Mouse (Mus musculus): ENCODE results near the gene Trpm8.
A peak's percentile ranks its signal among the peaks of the same experiment; 100 is the strongest.

Gene Trpm8

GRCm38 (mm10) chr1:88358102-88358654, 80.7 kb downstream of the Trpm8 start:
- peak; percentile 55 to 57 for DNase-seq

- no peak for DNase-seq
These were observed 83.6 kb downstream of the Trpm8 start for GRCm38 (mm10) chr1:88361085-88361484.

- peak in 1 of 2 experiments; percentile 30 for DNase-seq
These were observed 89.6 kb downstream of the Trpm8 start for GRCm38 (mm10) chr1:88366881-88367644.

GRCm38 (mm10) chr1:88378446-88378845, 101.0 kb downstream of the Trpm8 start:
- peak; percentile 16 to 42 for DNase-seq

- no peak for DNase-seq
These were observed 114.2 kb downstream of the Trpm8 start for GRCm38 (mm10) chr1:88391632-88392031.

- DNase-seq = no peak
These were observed 115.9 kb downstream of the Trpm8 start for GRCm38 (mm10) chr1:88393321-88393720.

- DNase-seq = peak in 1 of 2 experiments; percentile 25
These were observed 125.9 kb downstream of the Trpm8 start for GRCm38 (mm10) chr1:88403378-88403777.

GRCm38 (mm10) chr1:88406078-88406806, 128.8 kb downstream of the Trpm8 start:
- peak in 1 of 2 experiments; percentile 41 for DNase-seq

- DNase-seq = peak; percentile 57 to 74
These were observed 129.3 kb downstream of the Trpm8 start, which contains the start of gene Spp2 for GRCm38 (mm10) chr1:88406807-88407198. TSS of gene Spp2 (plus strand) at chr1:88406961.

GRCm38 (mm10) chr1:88408340-88408739, 130.9 kb downstream of the Trpm8 start:
- peak; percentile 62 to 78 for DNase-seq

- no peak for DNase-seq
These were observed 134.6 kb downstream of the Trpm8 start for GRCm38 (mm10) chr1:88412013-88412412.

- DNase-seq = peak in 1 of 2 experiments; percentile 47
These were observed 141.5 kb downstream of the Trpm8 start for GRCm38 (mm10) chr1:88418943-88419342.

GRCm38 (mm10) chr1:88422045-88422444, 144.6 kb downstream of the Trpm8 start:
- DNase-seq = peak; percentile 53 to 66

GRCm38 (mm10) chr1:88422846-88423395, 145.5 kb downstream of the Trpm8 start:
- no peak for DNase-seq

GRCm38 (mm10) chr1:88424602-88425252, 147.3 kb downstream of the Trpm8 start:
- peak; percentile 65 to 89 for DNase-seq

GRCm38 (mm10) chr1:88427987-88428741, 150.7 kb downstream of the Trpm8 start:
- DNase-seq = no peak

- DNase-seq = peak in 1 of 2 experiments; percentile 23
These were observed 152.0 kb downstream of the Trpm8 start for GRCm38 (mm10) chr1:88429413-88429812.

- DNase-seq = no peak
These were observed 153.8 kb downstream of the Trpm8 start for GRCm38 (mm10) chr1:88431262-88431661.

GRCm38 (mm10) chr1:88432601-88433000, 155.1 kb downstream of the Trpm8 start:
- no peak for DNase-seq

GRCm38 (mm10) chr1:88433096-88433883, 155.8 kb downstream of the Trpm8 start:
- no peak for DNase-seq

GRCm38 (mm10) chr1:88434057-88434456, 156.6 kb downstream of the Trpm8 start:
- DNase-seq = peak in 1 of 2 experiments; percentile 32
